Mouse (Mus musculus): ENCODE results near the gene Opn1sw. TPM values are rescaled to one million over a fixed set of nuclear protein-coding genes. Genes with fewer than 3 reads are reported as not detected.

Opn1sw gene
- total RNA-seq (2015; ENCODE audit: low replicate concordance) (not detected in 2 replicates), total RNA-seq (2017; ENCODE audit: low replicate concordance) (not detected in 2 replicates)

- peak; percentile 78 for ATAC-seq (replicated peaks; ENCODE audit: low FRiP score, poor library complexity, severe bottlenecking)
Observed at GRCm38 (mm10) chr6:29388052-29388518, at the start of gene Opn1sw. Gene Opn1sw (minus strand): TSS chr6:29388468.

- ATAC-seq (replicated peaks; ENCODE audit: low FRiP score, poor library complexity, severe bottlenecking), result no peak
Observed at GRCm38 (mm10) chr6:29436461-29436934, 48.2 kb upstream of the Opn1sw start.

- ATAC-seq (replicated peaks; ENCODE audit: low FRiP score, poor library complexity, severe bottlenecking), result no peak
Observed at GRCm38 (mm10) chr6:29435940-29436451, 47.7 kb upstream of the Opn1sw start.

- no peak for ATAC-seq (replicated peaks; ENCODE audit: low FRiP score, poor library complexity, severe bottlenecking)
Observed at GRCm38 (mm10) chr6:29434911-29435691, 46.8 kb upstream of the Opn1sw start.

- no peak for ATAC-seq (replicated peaks; ENCODE audit: low FRiP score, poor library complexity, severe bottlenecking)
Observed at GRCm38 (mm10) chr6:29433804-29434795, 45.8 kb upstream of the Opn1sw start.

GRCm38 (mm10) chr6:29433038-29433803, 45.0 kb upstream of the Opn1sw start, which contains the start of gene Flnc:
Gene Flnc (plus strand): TSS chr6:29433256.
- no peak for ATAC-seq (replicated peaks; ENCODE audit: low FRiP score, poor library complexity, severe bottlenecking)

GRCm38 (mm10) chr6:29432676-29433037, 44.4 kb upstream of the Opn1sw start:
- no peak for ATAC-seq (replicated peaks; ENCODE audit: low FRiP score, poor library complexity, severe bottlenecking)

GRCm38 (mm10) chr6:29432156-29432555, 43.9 kb upstream of the Opn1sw start:
- ATAC-seq (replicated peaks; ENCODE audit: low FRiP score, poor library complexity, severe bottlenecking), result no peak

- no peak for ATAC-seq (replicated peaks; ENCODE audit: low FRiP score, poor library complexity, severe bottlenecking)
Observed at GRCm38 (mm10) chr6:29431473-29431872, 43.2 kb upstream of the Opn1sw start.

- no peak for ATAC-seq (replicated peaks; ENCODE audit: low FRiP score, poor library complexity, severe bottlenecking)
Observed at GRCm38 (mm10) chr6:29430681-29431420, 42.6 kb upstream of the Opn1sw start.

GRCm38 (mm10) chr6:29428171-29428570, 39.9 kb upstream of the Opn1sw start:
- no peak for ATAC-seq (replicated peaks; ENCODE audit: low FRiP score, poor library complexity, severe bottlenecking)

- ATAC-seq (replicated peaks; ENCODE audit: low FRiP score, poor library complexity, severe bottlenecking), result no peak
Observed at GRCm38 (mm10) chr6:29426331-29426730, 38.1 kb upstream of the Opn1sw start.

GRCm38 (mm10) chr6:29425118-29425517, 36.9 kb upstream of the Opn1sw start:
- ATAC-seq (replicated peaks; ENCODE audit: low FRiP score, poor library complexity, severe bottlenecking), result no peak

- ATAC-seq (replicated peaks; ENCODE audit: low FRiP score, poor library complexity, severe bottlenecking), result no peak
Observed at GRCm38 (mm10) chr6:29420596-29420995, 32.3 kb upstream of the Opn1sw start.

- no peak for ATAC-seq (replicated peaks; ENCODE audit: low FRiP score, poor library complexity, severe bottlenecking)
Observed at GRCm38 (mm10) chr6:29415446-29415845, 27.2 kb upstream of the Opn1sw start.

- no peak for ATAC-seq (replicated peaks; ENCODE audit: low FRiP score, poor library complexity, severe bottlenecking)
Observed at GRCm38 (mm10) chr6:29406412-29406811, 18.1 kb upstream of the Opn1sw start.

GRCm38 (mm10) chr6:29402693-29403342, 14.6 kb upstream of the Opn1sw start:
- ATAC-seq (replicated peaks; ENCODE audit: low FRiP score, poor library complexity, severe bottlenecking), result no peak

GRCm38 (mm10) chr6:29399851-29400250, 11.6 kb upstream of the Opn1sw start:
- no peak for ATAC-seq (replicated peaks; ENCODE audit: low FRiP score, poor library complexity, severe bottlenecking)
